Mouse (Mus musculus) layer of hippocampus, adult 9-11 months (tissue): ENCODE results near the gene Lcn12.

Source experiments
- DNase-seq: peaks from one replicate; pipeline ENCODE4 v3.0.0; 2022

The Lcn12 gene

GRCm38 (mm10) chr2:25493476-25493961 lies at the start of gene Lcn12:
Lcn12 (minus strand) TSS chr2:25493911.
- no peak for DNase-seq

- DNase-seq: no peak
Measured at GRCm38 (mm10) chr2:25541644-25542367, 48.1 kb upstream of the Lcn12 start.

GRCm38 (mm10) chr2:25540541-25540948 lies 46.8 kb upstream of the Lcn12 start:
- DNase-seq: no peak

- DNase-seq: no peak
Measured at GRCm38 (mm10) chr2:25536531-25536930, 42.8 kb upstream of the Lcn12 start.

GRCm38 (mm10) chr2:25534866-25535182 lies 41.1 kb upstream of the Lcn12 start:
- DNase-seq: no peak

- DNase-seq: peak; percentile 71
Measured at GRCm38 (mm10) chr2:25534178-25534865, 40.6 kb upstream of the Lcn12 start.

- no peak for DNase-seq
Measured at GRCm38 (mm10) chr2:25533707-25534106, 40.0 kb upstream of the Lcn12 start.

- no peak for DNase-seq
Measured at GRCm38 (mm10) chr2:25526510-25527302, 33.0 kb upstream of the Lcn12 start.

GRCm38 (mm10) chr2:25509912-25510311 lies 16.2 kb upstream of the Lcn12 start:
- DNase-seq: no peak

GRCm38 (mm10) chr2:25506964-25507363 lies 13.3 kb upstream of the Lcn12 start:
- DNase-seq: no peak

- DNase-seq: no peak
Measured at GRCm38 (mm10) chr2:25505860-25506259, 12.1 kb upstream of the Lcn12 start.

GRCm38 (mm10) chr2:25505000-25505399 lies 11.3 kb upstream of the Lcn12 start:
- DNase-seq: no peak

GRCm38 (mm10) chr2:25504538-25504937 lies 10.8 kb upstream of the Lcn12 start:
- DNase-seq: no peak

GRCm38 (mm10) chr2:25502726-25503125 lies 9.0 kb upstream of the Lcn12 start:
- DNase-seq: no peak

GRCm38 (mm10) chr2:25501593-25502486 lies 8.1 kb upstream of the Lcn12 start, which contains the start of gene C8g:
C8g (minus strand) TSS chr2:25501719.
- DNase-seq: no peak

- DNase-seq: peak; percentile 88
Measured at GRCm38 (mm10) chr2:25500576-25501405, 7.1 kb upstream of the Lcn12 start, which contains the start of gene Fbxw5. Fbxw5 (plus strand) TSS chr2:25500750.

GRCm38 (mm10) chr2:25500071-25500575 lies 6.4 kb upstream of the Lcn12 start:
- no peak for DNase-seq

GRCm38 (mm10) chr2:25498622-25499478 lies 5.1 kb upstream of the Lcn12 start:
- DNase-seq: no peak

- no peak for DNase-seq
Measured at GRCm38 (mm10) chr2:25497846-25498575, 4.3 kb upstream of the Lcn12 start.
